Mouse (Mus musculus): ENCODE measurements at regions not wholly inside any gene's neighbourhood (a gene's known extent, or its start where the extent isn't known, plus 50 kb on each side); places are given as distances from the start of the nearest gene placed in this dataset.

- ATAC-seq (ENCODE audit: low FRiP score, low TSS enrichment), result no peak
- DNase-seq (ENCODE audit: low spot score), result no peak
- WGBS, result 78% methylated on average over 2 of the region's 2 CpGs
These were observed 495.7 kb downstream of the Pdcd6ip start for GRCm38 (mm10) chr9:113212389-113212788.

GRCm38 (mm10) chr9:113208181-113208580, 499.9 kb downstream of the Pdcd6ip start:
- whole genome bisulfite sequencing, result 42% methylated on average over 4 of the region's 4 CpGs
- Histone ChIP-seq H3K4me1 (replicated peaks; ENCODE audit: control insufficient read depth, insufficient read depth) (no peaks in the 10 kb centered on the region), H3K36me3 (ENCODE audit: control insufficient read depth, insufficient read depth, low read length) (no peaks in the 10 kb centered on the region), H3K9ac (ENCODE audit: low read length) (no peak overlapping the region), H3K27me3 (ENCODE audit: control insufficient read depth, insufficient read depth, low read length) (no peaks in the 10 kb centered on the region), H3K27ac (replicated peaks) (no peak overlapping the region), H3K4me2 (replicated peaks; ENCODE audit: low read depth) (no peak overlapping the region), H3K9me3 (ENCODE audit: control insufficient read depth, low read length) (no peaks in the 10 kb centered on the region), H3K4me3 (ENCODE audit: low read depth, low read length) (no peak overlapping the region)
- no peak for DNase-seq (ENCODE audit: low spot score)
- ATAC-seq (ENCODE audit: low FRiP score, low TSS enrichment), result no peak
- TF ChIP-seq CTCF (IDR thresholded peaks at IDR 0.05; ENCODE audit: low read depth), result no peak
- no peak for TF ChIP-seq EP300 (optimal IDR thresholded peaks at IDR 0.05)

More at GRCm38 (mm10) chr9:113212389-113212788, 495.7 kb downstream of the Pdcd6ip start:
- no peaks in the 10 kb centered on the region for H3K4me1 ChIP-seq (replicated peaks; ENCODE audit: control insufficient read depth, insufficient read depth)
- H3K4me2 ChIP-seq (replicated peaks; ENCODE audit: low read depth), result no peak overlapping the region
- H3K9ac ChIP-seq (ENCODE audit: low read length), result no peak overlapping the region
- H3K9me3 ChIP-seq (ENCODE audit: control insufficient read depth, low read length), result no peaks in the 10 kb centered on the region
- TF ChIP-seq CTCF (IDR thresholded peaks at IDR 0.05; ENCODE audit: low read depth) (no peak), EP300 (optimal IDR thresholded peaks at IDR 0.05) (no peak)
- H3K4me3 ChIP-seq (ENCODE audit: low read depth, low read length), result no peak overlapping the region
- no peak overlapping the region for H3K27ac ChIP-seq (replicated peaks)
- no peaks in the 10 kb centered on the region for H3K36me3 ChIP-seq (ENCODE audit: control insufficient read depth, insufficient read depth, low read length)
- no peaks in the 10 kb centered on the region for H3K27me3 ChIP-seq (ENCODE audit: control insufficient read depth, insufficient read depth, low read length)

DNA sequence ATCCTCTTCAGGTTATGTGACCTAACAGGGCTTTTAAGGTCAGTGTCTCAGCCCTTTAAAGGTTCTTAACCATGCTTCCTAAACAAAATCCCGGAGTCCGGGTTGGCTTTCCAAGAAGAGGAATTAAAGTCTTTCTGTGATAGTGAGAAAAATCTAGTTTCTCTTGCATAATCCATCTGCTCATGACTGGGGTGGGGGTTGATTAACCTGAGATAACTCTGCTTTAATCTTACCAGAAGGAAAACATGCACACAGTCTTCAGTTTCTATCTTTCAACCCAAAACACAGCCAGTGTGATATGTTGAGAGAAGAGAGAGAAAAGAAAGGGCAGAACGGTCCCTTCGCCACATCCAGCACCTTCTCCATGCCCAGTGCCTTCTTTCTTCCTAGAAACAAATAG, 508.8 kb downstream of the Pdcd6ip start:
- WGBS, result 80% methylated on average over 4 of the region's 4 CpGs
- Histone ChIP-seq H3K9ac (ENCODE audit: low read length) (no peak overlapping the region), H3K27me3 (ENCODE audit: control insufficient read depth, insufficient read depth, low read length) (no peaks in the 10 kb centered on the region), H3K4me2 (replicated peaks; ENCODE audit: low read depth) (no peak overlapping the region), H3K9me3 (ENCODE audit: control insufficient read depth, low read length) (no peaks in the 10 kb centered on the region), H3K27ac (replicated peaks) (no peak overlapping the region), H3K4me1 (replicated peaks; ENCODE audit: control insufficient read depth, insufficient read depth) (no peaks in the 10 kb centered on the region), H3K36me3 (ENCODE audit: control insufficient read depth, insufficient read depth, low read length) (no peaks in the 10 kb centered on the region), H3K4me3 (ENCODE audit: low read depth, low read length) (no peak overlapping the region)
- no peak for TF ChIP-seq EP300 (optimal IDR thresholded peaks at IDR 0.05)
- no peak for TF ChIP-seq CTCF (IDR thresholded peaks at IDR 0.05; ENCODE audit: low read depth)
- ATAC-seq (ENCODE audit: low FRiP score, low TSS enrichment) (no peak), DNase-seq (ENCODE audit: low spot score) (no peak)

DNA sequence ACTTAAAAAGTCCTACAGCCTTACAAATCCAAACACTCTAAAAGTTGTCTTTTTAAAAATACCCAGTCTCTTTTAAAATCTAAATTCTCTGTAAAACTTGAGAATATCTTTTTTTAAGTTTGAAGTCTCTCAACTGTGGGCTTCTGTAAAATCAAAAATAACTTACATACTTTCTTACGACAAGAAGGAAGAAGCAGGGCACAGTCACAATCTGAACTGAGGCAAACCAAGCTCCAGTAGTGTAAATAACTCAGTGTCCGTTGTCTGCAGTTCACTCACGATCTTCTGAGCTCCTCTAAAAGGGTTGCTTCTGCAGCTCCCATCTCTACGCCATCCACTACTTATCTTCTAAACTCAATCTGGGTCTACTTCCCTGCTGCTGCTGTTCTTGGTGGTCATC, 512.5 kb downstream of the Pdcd6ip start:
- Histone ChIP-seq H3K4me3 (ENCODE audit: low read depth, low read length) (no peak overlapping the region), H3K4me2 (replicated peaks; ENCODE audit: low read depth) (no peak overlapping the region), H3K4me1 (replicated peaks; ENCODE audit: control insufficient read depth, insufficient read depth) (no peaks in the 10 kb centered on the region), H3K9me3 (ENCODE audit: control insufficient read depth, low read length) (no peaks in the 10 kb centered on the region), H3K27ac (replicated peaks) (no peak overlapping the region), H3K36me3 (ENCODE audit: control insufficient read depth, insufficient read depth, low read length) (no peaks in the 10 kb centered on the region), H3K27me3 (ENCODE audit: control insufficient read depth, insufficient read depth, low read length) (no peaks in the 10 kb centered on the region), H3K9ac (ENCODE audit: low read length) (no peak overlapping the region)
- WGBS, result 80% methylated on average over 4 of the region's 4 CpGs
- no peak for TF ChIP-seq CTCF (IDR thresholded peaks at IDR 0.05; ENCODE audit: low read depth)
- no peak for TF ChIP-seq EP300 (optimal IDR thresholded peaks at IDR 0.05)
- DNase-seq (ENCODE audit: low spot score) (no peak), ATAC-seq (ENCODE audit: low FRiP score, low TSS enrichment) (no peak)

GRCm38 (mm10) chr9:113192773-113193172, 515.3 kb downstream of the Pdcd6ip start:
- H3K4me1 ChIP-seq (replicated peaks; ENCODE audit: control insufficient read depth, insufficient read depth), result no peaks in the 10 kb centered on the region
- no peak overlapping the region for H3K9ac ChIP-seq (ENCODE audit: low read length)
- H3K27ac ChIP-seq (replicated peaks), result no peak overlapping the region
- TF ChIP-seq CTCF (IDR thresholded peaks at IDR 0.05; ENCODE audit: low read depth) (no peak), EP300 (optimal IDR thresholded peaks at IDR 0.05) (no peak)
- DNase-seq (ENCODE audit: low spot score) (no peak), ATAC-seq (ENCODE audit: low FRiP score, low TSS enrichment) (no peak)
- no peaks in the 10 kb centered on the region for H3K36me3 ChIP-seq (ENCODE audit: control insufficient read depth, insufficient read depth, low read length)
- H3K4me3 ChIP-seq (ENCODE audit: low read depth, low read length), result no peak overlapping the region
- WGBS, result 60% methylated on average over 3 of the region's 3 CpGs
- no peaks in the 10 kb centered on the region for H3K9me3 ChIP-seq (ENCODE audit: control insufficient read depth, low read length)
- no peak overlapping the region for H3K4me2 ChIP-seq (replicated peaks; ENCODE audit: low read depth)
- H3K27me3 ChIP-seq (ENCODE audit: control insufficient read depth, insufficient read depth, low read length), result no peaks in the 10 kb centered on the region

- no peak for ATAC-seq (ENCODE audit: low FRiP score, low TSS enrichment)
- no peak for DNase-seq (ENCODE audit: low spot score)
- no peaks in the 10 kb centered on the region for H3K27me3 ChIP-seq (ENCODE audit: control insufficient read depth, insufficient read depth, low read length)
- TF ChIP-seq EP300 (optimal IDR thresholded peaks at IDR 0.05) (no peak), CTCF (IDR thresholded peaks at IDR 0.05; ENCODE audit: low read depth) (no peak)
- 72% methylated on average over 3 of the region's 3 CpGs for WGBS
- no peaks in the 10 kb centered on the region for H3K9me3 ChIP-seq (ENCODE audit: control insufficient read depth, low read length)
- H3K4me1 ChIP-seq (replicated peaks; ENCODE audit: control insufficient read depth, insufficient read depth), result no peaks in the 10 kb centered on the region
- H3K4me3 ChIP-seq (ENCODE audit: low read depth, low read length), result no peak overlapping the region
- H3K27ac ChIP-seq (replicated peaks), result no peak overlapping the region
- H3K4me2 ChIP-seq (replicated peaks; ENCODE audit: low read depth), result no peak overlapping the region
- no peak overlapping the region for H3K9ac ChIP-seq (ENCODE audit: low read length)
- no peaks in the 10 kb centered on the region for H3K36me3 ChIP-seq (ENCODE audit: control insufficient read depth, insufficient read depth, low read length)
These were observed 516.9 kb downstream of the Pdcd6ip start for GRCm38 (mm10) chr9:113191163-113191562.

Measured in stomach, postnatal 0 days (tissue).